Mouse (Mus musculus): ENCODE measurements around the gene Pcsk6.

DNA sequence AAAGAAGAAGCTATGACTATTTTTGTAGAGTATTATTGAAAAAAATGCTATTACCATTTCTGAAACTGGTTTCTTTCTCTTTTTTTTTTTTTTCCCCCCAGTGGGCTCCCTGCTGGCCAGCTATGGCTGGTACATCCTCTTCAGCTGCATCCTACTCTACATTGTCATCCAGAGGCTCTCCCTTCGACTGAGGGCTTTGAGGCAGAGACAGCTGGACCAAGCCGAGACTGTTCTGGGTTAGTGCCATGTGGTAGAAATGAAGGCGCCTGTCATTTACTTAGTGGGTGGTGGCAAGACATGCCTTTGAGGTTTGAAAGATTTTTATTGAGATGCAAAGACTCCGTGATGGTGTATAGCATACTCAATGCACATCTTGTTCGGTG, 218.7 kb downstream of the Pcsk6 start:
- TF ChIP-seq CTCF (IDR thresholded peaks at IDR 0.05; ENCODE audit: low read depth, low read length), result no peak
- no peak for TF ChIP-seq POLR2A (IDR thresholded peaks at IDR 0.05; ENCODE audit: borderline replicate concordance, low read depth, low read length)

Measured in bone marrow macrophage, adult 2 months (primary cell).